Mouse (Mus musculus): ENCODE measurements around the gene Sigmar1. TPM values are rescaled to one million over a fixed set of nuclear protein-coding genes. Genes with fewer than 3 reads are reported as not detected.
"Not testable (repeated sequence)": the region's sequence is repeated elsewhere in the genome, so short reads cannot be mapped to it uniquely, and the experiment has no call there.

The Sigmar1 gene
- polyA plus RNA-seq, 1 experiment from 2014 or later, result 58.9 TPM

GRCm38 (mm10) chr4:41762688-41763114 is 6.7 kb upstream of the Sigmar1 start:
- WGBS, result 44% methylated on average over 8 of the region's 8 CpGs
- not testable (repeated sequence) for H3K9me3 ChIP-seq, H3K4me3 ChIP-seq, H3K27me3 ChIP-seq, H3K4me2 ChIP-seq
- 0 out of 2 replicates have a peak, but pooled peaks have one; percentile 23 for ATAC-seq (ENCODE audit: low FRiP score)
- peaks cover 11% of the 10 kb centered on the region for H3K36me3 ChIP-seq
- H3K9ac ChIP-seq, result peak overlapping the region; percentile 46; the same call in 1 of the 2 replicates
- H3K4me1 ChIP-seq (replicated peaks), result peaks cover 34% of the 10 kb centered on the region
- H3K27ac ChIP-seq, result peak overlapping the region; percentile 48; the same call in 1 of the 2 replicates

DNA sequence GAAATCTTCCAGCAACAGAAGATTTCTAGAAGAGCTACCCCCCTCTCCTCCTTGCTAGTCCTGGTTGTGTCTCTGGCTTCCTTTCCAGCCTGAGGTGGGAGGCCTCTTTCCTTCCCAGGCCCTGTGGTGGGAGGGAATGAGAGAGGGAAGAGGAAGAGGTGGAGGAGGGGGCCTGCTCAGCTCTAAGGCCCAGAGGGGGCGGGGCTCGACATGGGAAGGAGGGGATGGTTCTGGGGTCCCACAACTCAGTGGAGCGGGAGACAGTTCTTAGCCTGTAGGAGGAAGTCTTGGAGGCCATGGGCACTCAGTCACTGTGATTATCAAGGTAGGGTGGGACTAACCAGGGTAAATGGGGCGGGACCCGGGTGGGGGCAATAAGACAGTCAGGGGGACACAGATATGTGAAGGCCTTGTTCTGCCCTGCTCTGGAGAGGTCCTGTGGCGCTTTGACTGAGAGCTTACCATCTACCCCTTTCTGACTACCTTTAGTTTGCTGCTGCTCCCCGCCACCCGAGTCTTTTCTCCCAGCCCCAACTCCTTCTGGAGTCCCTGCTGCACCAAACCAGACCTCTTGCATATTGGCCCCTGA is 6.2 kb upstream of the Sigmar1 start:
- Histone ChIP-seq H3K9me3 (no peaks in the 10 kb centered on the region), H3K4me2 (peak overlapping the region; percentile 8; the same call in 1 of the 2 replicates), H3K4me3 (no peak overlapping the region), H3K4me1 (replicated peaks) (peaks cover 34% of the 10 kb centered on the region), H3K9ac (peak overlapping the region; percentile 46; the same call in 1 of the 2 replicates), H3K27me3 (no peaks in the 10 kb centered on the region), H3K36me3 (peaks cover 7% of the 10 kb centered on the region), H3K27ac (peak overlapping the region; percentile 48)
- ATAC-seq (ENCODE audit: low FRiP score), result peak; percentile 17; the same call in 1 of the 2 replicates
- 38% methylated on average over 8 of the region's 8 CpGs for WGBS

GRCm38 (mm10) chr4:41761680-41762079 is 5.7 kb upstream of the Sigmar1 start:
- H3K9me3 ChIP-seq, result no peaks in the 10 kb centered on the region
- peaks cover 34% of the 10 kb centered on the region for H3K4me1 ChIP-seq (replicated peaks)
- H3K27me3 ChIP-seq, result no peaks in the 10 kb centered on the region
- no peak overlapping the region; the same call in 1 of the 2 replicates for H3K9ac ChIP-seq
- no peak overlapping the region for H3K4me3 ChIP-seq
- H3K4me2 ChIP-seq, result peak overlapping the region; percentile 61; the same call in 1 of the 2 replicates
- H3K36me3 ChIP-seq, result peaks cover 7% of the 10 kb centered on the region
- peak overlapping the region; percentile 27; the same call in 1 of the 2 replicates for H3K27ac ChIP-seq
- no peak for ATAC-seq (ENCODE audit: low FRiP score)

GRCm38 (mm10) chr4:41760911-41761310 is 5.0 kb upstream of the Sigmar1 start:
- peaks cover 7% of the 10 kb centered on the region for H3K36me3 ChIP-seq
- no peaks in the 10 kb centered on the region for H3K9me3 ChIP-seq
- peaks cover 40% of the 10 kb centered on the region for H3K4me1 ChIP-seq (replicated peaks)
- H3K4me2 ChIP-seq, result peak overlapping the region; percentile 61
- no peaks in the 10 kb centered on the region for H3K27me3 ChIP-seq
- H3K9ac ChIP-seq, result peak overlapping the region; percentile 74
- 90% methylated on average over 4 of the region's 4 CpGs for WGBS
- peak overlapping the region; percentile 56 for H3K27ac ChIP-seq
- peak; percentile 40 for ATAC-seq (ENCODE audit: low FRiP score)
- peak overlapping the region; percentile 40 for H3K4me3 ChIP-seq

DNA sequence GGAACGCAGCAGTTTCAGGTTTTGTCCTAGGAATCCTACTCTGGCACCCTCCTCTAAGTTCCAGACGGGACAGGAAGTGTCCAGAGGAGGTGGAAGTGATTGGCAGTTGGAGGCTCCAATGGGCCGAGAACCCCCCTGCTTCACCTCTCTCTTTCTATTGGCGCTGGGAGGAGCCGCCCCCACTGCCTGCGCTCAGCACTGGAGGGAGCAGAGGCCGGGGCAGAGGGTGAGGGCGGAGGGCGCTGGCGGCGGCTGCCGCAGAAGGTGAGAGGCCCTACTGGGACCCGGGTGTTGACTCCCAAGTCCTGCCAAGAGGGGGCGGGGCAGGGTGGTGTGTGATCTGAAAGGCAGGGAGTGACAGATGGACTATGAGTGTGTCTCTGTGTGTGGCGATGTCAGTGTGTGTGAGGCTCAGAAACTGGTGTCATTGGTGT is 4.3 kb upstream of the Sigmar1 start:
- Histone ChIP-seq H3K27ac (peak overlapping the region; percentile 56; the same call in 1 of the 2 replicates), H3K4me3 (peak overlapping the region; percentile 40)
- under 1% methylated on average over 15 of the region's 15 CpGs for WGBS

GRCm38 (mm10) chr4:41759656-41760287 is 3.8 kb upstream of the Sigmar1 start:
- Histone ChIP-seq H3K36me3 (peaks cover 7% of the 10 kb centered on the region), H3K4me1 (replicated peaks) (peaks cover 44% of the 10 kb centered on the region), H3K9me3 (no peaks in the 10 kb centered on the region), H3K4me3 (peak overlapping the region; percentile 40), H3K4me2 (peak overlapping the region; percentile 61), H3K27ac (0 out of 2 replicates have a peak overlapping the region, but pooled peaks have one; percentile 56), H3K9ac (peak overlapping the region; percentile 74), H3K27me3 (no peaks in the 10 kb centered on the region)
- ATAC-seq (ENCODE audit: low FRiP score), result no peak
- WGBS, result 43% methylated on average over 6 of the region's 6 CpGs

More for the DNA sequence above, 4.3 kb upstream of the Sigmar1 start:
- Histone ChIP-seq H3K9ac (peak overlapping the region; percentile 74), H3K27me3 (no peaks in the 10 kb centered on the region), H3K36me3 (peaks cover 7% of the 10 kb centered on the region), H3K9me3 (no peaks in the 10 kb centered on the region), H3K4me2 (peak overlapping the region; percentile 61), H3K4me1 (replicated peaks) (peaks cover 40% of the 10 kb centered on the region)
- peak; percentile 77 for ATAC-seq (ENCODE audit: low FRiP score)

DNA sequence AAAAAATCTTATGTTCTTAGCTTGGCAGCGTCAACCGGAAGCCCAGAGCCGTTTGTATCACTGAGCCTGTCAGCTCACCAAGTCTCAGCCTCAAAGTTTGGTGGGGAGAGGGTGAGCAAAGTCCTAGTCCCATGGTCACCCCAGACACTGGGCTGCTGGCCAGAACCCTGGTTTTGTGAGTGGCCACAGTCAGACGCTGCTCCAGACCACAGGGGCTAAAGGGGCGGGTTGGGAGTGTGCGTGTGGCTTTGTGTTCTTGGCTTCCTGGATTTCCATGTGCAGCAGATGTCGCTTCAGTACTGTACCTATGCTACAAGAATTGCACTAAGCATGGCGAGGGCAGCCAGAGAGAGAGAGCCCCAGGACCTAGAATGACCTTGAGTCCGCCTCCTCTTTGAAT is 3.2 kb upstream of the Sigmar1 start:
- no peak overlapping the region for H3K4me3 ChIP-seq
- no peak overlapping the region for H3K27ac ChIP-seq
- ATAC-seq (ENCODE audit: low FRiP score), result no peak
- H3K4me2 ChIP-seq, result no peak overlapping the region
- peaks cover 7% of the 10 kb centered on the region for H3K36me3 ChIP-seq
- no peaks in the 10 kb centered on the region for H3K9me3 ChIP-seq
- peak overlapping the region; percentile 36; the same call in 1 of the 2 replicates for H3K9ac ChIP-seq
- peaks cover 47% of the 10 kb centered on the region for H3K4me1 ChIP-seq (replicated peaks)
- WGBS, result 85% methylated on average over 9 of the region's 9 CpGs
- no peaks in the 10 kb centered on the region for H3K27me3 ChIP-seq

DNA sequence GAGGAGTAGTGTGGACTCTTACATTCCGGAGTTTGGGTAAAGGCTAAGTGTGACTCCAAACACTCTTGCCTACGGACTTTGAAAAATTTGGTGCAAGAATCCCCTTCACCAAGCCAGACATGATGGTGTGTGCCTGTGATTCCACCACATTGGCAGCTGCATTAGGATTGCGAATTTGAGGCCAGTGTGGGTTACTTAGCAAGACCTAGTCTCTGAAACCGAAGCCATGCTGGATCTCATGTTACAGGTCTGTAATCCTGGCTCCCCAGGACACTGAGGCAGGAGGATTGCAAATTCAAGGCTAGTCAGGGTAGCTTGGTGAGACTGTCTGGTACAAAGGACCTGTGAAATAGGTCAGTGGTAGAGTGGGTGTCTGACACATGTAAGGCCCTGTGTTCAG is 2.7 kb upstream of the Sigmar1 start:
- no peak overlapping the region for H3K27ac ChIP-seq
- H3K4me2 ChIP-seq, result no peak overlapping the region
- peaks cover 47% of the 10 kb centered on the region for H3K4me1 ChIP-seq (replicated peaks)
- H3K27me3 ChIP-seq, result no peaks in the 10 kb centered on the region
- no peak overlapping the region for H3K4me3 ChIP-seq
- no peaks in the 10 kb centered on the region for H3K9me3 ChIP-seq
- WGBS, result 94% methylated on average over 4 of the region's 4 CpGs
- peaks cover 7% of the 10 kb centered on the region for H3K36me3 ChIP-seq
- no peak for ATAC-seq (ENCODE audit: low FRiP score)
- H3K9ac ChIP-seq, result peak overlapping the region; percentile 36; the same call in 1 of the 2 replicates

DNA sequence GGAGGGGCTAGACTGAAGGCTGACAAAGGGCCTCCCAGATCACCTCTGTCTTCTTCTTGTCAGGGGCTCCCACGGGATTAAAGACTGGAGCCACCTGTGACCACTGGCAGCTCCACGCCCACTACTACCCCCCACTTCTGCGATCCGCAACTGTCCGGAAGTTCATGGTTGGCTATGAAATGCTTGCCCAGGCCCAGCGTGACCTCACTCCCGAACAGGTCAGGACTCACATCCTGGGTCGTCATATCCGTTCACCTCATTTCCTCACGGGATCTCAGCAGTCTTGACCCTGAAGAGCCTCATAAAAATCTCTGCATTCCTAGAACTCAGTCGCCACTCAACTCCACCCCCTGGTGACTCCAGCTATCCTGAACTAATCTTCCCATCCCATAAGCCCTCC is 2.1 kb upstream of the Sigmar1 start:
- 88% methylated on average over 11 of the region's 11 CpGs for WGBS
- Histone ChIP-seq H3K27me3 (no peaks in the 10 kb centered on the region), H3K36me3 (peaks cover 7% of the 10 kb centered on the region), H3K4me1 (replicated peaks) (peaks cover 47% of the 10 kb centered on the region), H3K4me3 (no peak overlapping the region), H3K9me3 (no peaks in the 10 kb centered on the region), H3K27ac (no peak overlapping the region), H3K9ac (no peak overlapping the region), H3K4me2 (no peak overlapping the region)
- ATAC-seq (ENCODE audit: low FRiP score), result no peak

DNA sequence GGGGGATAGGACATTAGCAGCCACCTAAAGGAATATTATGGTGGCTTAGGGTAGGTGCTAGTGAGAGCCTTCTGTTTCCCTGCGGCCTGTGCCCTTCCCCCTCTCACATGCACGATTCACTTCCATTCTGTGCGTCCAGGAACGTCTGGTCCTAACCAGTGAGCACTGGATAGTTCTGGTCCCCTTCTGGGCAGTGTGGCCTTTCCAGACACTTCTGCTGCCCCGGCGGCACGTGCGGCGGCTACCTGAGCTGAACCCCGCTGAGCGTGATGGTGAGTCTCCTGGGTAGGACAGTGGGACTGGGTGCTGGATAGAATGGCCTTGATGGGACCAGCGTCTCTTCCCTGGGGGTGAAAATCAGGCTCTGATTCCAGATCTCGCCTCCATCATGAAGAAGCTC is 1.4 kb upstream of the Sigmar1 start:
- H3K9me3 ChIP-seq, result no peaks in the 10 kb centered on the region
- peaks cover 7% of the 10 kb centered on the region for H3K36me3 ChIP-seq
- H3K4me2 ChIP-seq, result no peak overlapping the region
- 90% methylated on average over 13 of the region's 13 CpGs for WGBS
- H3K9ac ChIP-seq, result no peak overlapping the region
- no peak overlapping the region for H3K4me3 ChIP-seq
- no peak overlapping the region for H3K27ac ChIP-seq
- no peak for ATAC-seq (ENCODE audit: low FRiP score)
- no peaks in the 10 kb centered on the region for H3K27me3 ChIP-seq
- H3K4me1 ChIP-seq (replicated peaks), result peaks cover 41% of the 10 kb centered on the region

GRCm38 (mm10) chr4:41756440-41756839 is 483 bp upstream of the Sigmar1 start:
- 0 out of 2 replicates have a peak, but pooled peaks have one; percentile 1 for ATAC-seq (ENCODE audit: low FRiP score)
- WGBS, result 78% methylated on average over 8 of the region's 8 CpGs

GRCm38 (mm10) chr4:41754797-41755337 is 1.1 kb downstream of the Sigmar1 start, which contains the start of gene Galt:
Gene Galt, plus strand, starts transcription at chr4:41755228.
- peaks cover 17% of the 10 kb centered on the region for H3K4me1 ChIP-seq (replicated peaks)
- ATAC-seq (ENCODE audit: low FRiP score), result peak; percentile 69
- no peaks in the 10 kb centered on the region for H3K9me3 ChIP-seq
- H3K36me3 ChIP-seq, result peaks cover 7% of the 10 kb centered on the region
- 0 out of 2 replicates have a peak, but pooled peaks cover 5% of the 10 kb centered on the region for H3K27me3 ChIP-seq
- H3K27ac ChIP-seq, result peak within 1 kb of the TSS; percentile 87
- WGBS, result 14% methylated on average over 14 of the region's 14 CpGs
- peak within 1 kb of the TSS; percentile 97 for H3K4me2 ChIP-seq
- peak within 1 kb of the TSS; percentile 85 for H3K9ac ChIP-seq
- peak within 1 kb of the TSS; percentile 72 for H3K4me3 ChIP-seq

More at GRCm38 (mm10) chr4:41756440-41756839, 483 bp upstream of the Sigmar1 start:
- H3K9me3 ChIP-seq, result no peaks in the 10 kb centered on the region
- H3K9ac ChIP-seq, result peak overlapping the region; percentile 85
- peak overlapping the region; percentile 97 for H3K4me2 ChIP-seq
- peaks cover 7% of the 10 kb centered on the region for H3K36me3 ChIP-seq
- H3K27me3 ChIP-seq, result 0 out of 2 replicates have a peak, but pooled peaks cover 5% of the 10 kb centered on the region
- peak overlapping the region; percentile 72 for H3K4me3 ChIP-seq
- H3K27ac ChIP-seq, result 0 out of 2 replicates have a peak overlapping the region, but pooled peaks have one; percentile 87
- peaks cover 32% of the 10 kb centered on the region for H3K4me1 ChIP-seq (replicated peaks)
